Mouse (Mus musculus): Measurements from ENCODE around the gene Btbd2. TPM values are rescaled to one million over a fixed set of nuclear protein-coding genes. Genes with fewer than 3 reads are reported as not detected.
A peak's percentile ranks its signal among the peaks of the same experiment; 100 is the strongest.

Gene Btbd2
- polyA plus RNA-seq, 1 experiment, result not detected

GRCm38 (mm10) chr10:80693401-80694045 lies 36.7 kb upstream of the Btbd2 start:
- Histone ChIP-seq H3K4me3 (ENCODE audit: insufficient read depth, low read depth, low read length) (no peak overlapping the region), H3K27ac (ENCODE audit: insufficient read depth, low read depth, low read length) (no peak overlapping the region), H3K4me1 (ENCODE audit: control insufficient read depth, insufficient read depth, low read length) (peaks cover 12% of the 10 kb centered on the region; the same call in 1 of the 2 replicates)
- TF ChIP-seq CTCF (IDR thresholded peaks at IDR 0.05; ENCODE audit: insufficient read depth, low read depth, low read length), result no peak
- TF ChIP-seq POLR2A (IDR thresholded peaks at IDR 0.05; ENCODE audit: insufficient read depth, low read depth, low read length), result no peak
- 85% methylated on average over 12 of the region's 12 CpGs for WGBS

GRCm38 (mm10) chr10:80692249-80693165 lies 35.6 kb upstream of the Btbd2 start:
- Histone ChIP-seq H3K4me1 (ENCODE audit: control insufficient read depth, insufficient read depth, low read length) (peaks cover 12% of the 10 kb centered on the region; the same call in 1 of the 2 replicates), H3K4me3 (ENCODE audit: insufficient read depth, low read depth, low read length) (no peak overlapping the region), H3K27ac (ENCODE audit: insufficient read depth, low read depth, low read length) (no peak overlapping the region)
- WGBS, result 80% methylated on average over 14 of the region's 14 CpGs
- TF ChIP-seq CTCF (IDR thresholded peaks at IDR 0.05; ENCODE audit: insufficient read depth, low read depth, low read length), result no peak
- no peak for TF ChIP-seq POLR2A (IDR thresholded peaks at IDR 0.05; ENCODE audit: insufficient read depth, low read depth, low read length)

- H3K4me1 ChIP-seq (ENCODE audit: control insufficient read depth, insufficient read depth, low read length), result no peaks in the 10 kb centered on the region
- 19% methylated on average over 5 of the region's 5 CpGs for WGBS
- H3K27ac ChIP-seq (ENCODE audit: insufficient read depth, low read depth, low read length), result no peak overlapping the region
- H3K4me3 ChIP-seq (ENCODE audit: insufficient read depth, low read depth, low read length), result no peak overlapping the region
- TF ChIP-seq POLR2A (IDR thresholded peaks at IDR 0.05; ENCODE audit: insufficient read depth, low read depth, low read length) (no peak), CTCF (IDR thresholded peaks at IDR 0.05; ENCODE audit: insufficient read depth, low read depth, low read length) (no peak)
Observed at GRCm38 (mm10) chr10:80687850-80688249, 31.0 kb upstream of the Btbd2 start.

GRCm38 (mm10) chr10:80686617-80687016 lies 29.7 kb upstream of the Btbd2 start:
- Histone ChIP-seq H3K4me1 (ENCODE audit: control insufficient read depth, insufficient read depth, low read length) (no peaks in the 10 kb centered on the region), H3K27ac (ENCODE audit: insufficient read depth, low read depth, low read length) (no peak overlapping the region), H3K4me3 (ENCODE audit: insufficient read depth, low read depth, low read length) (no peak overlapping the region)
- WGBS, result 81% methylated on average over 3 of the region's 3 CpGs
- TF ChIP-seq CTCF (IDR thresholded peaks at IDR 0.05; ENCODE audit: insufficient read depth, low read depth, low read length) (no peak), POLR2A (IDR thresholded peaks at IDR 0.05; ENCODE audit: insufficient read depth, low read depth, low read length) (no peak)

GRCm38 (mm10) chr10:80684984-80685383 lies 28.1 kb upstream of the Btbd2 start:
- TF ChIP-seq CTCF (IDR thresholded peaks at IDR 0.05; ENCODE audit: insufficient read depth, low read depth, low read length), result no peak
- TF ChIP-seq POLR2A (IDR thresholded peaks at IDR 0.05; ENCODE audit: insufficient read depth, low read depth, low read length), result no peak
- no peak overlapping the region for H3K27ac ChIP-seq (ENCODE audit: insufficient read depth, low read depth, low read length)
- 94% methylated on average over 4 of the region's 4 CpGs for WGBS
- no peak overlapping the region for H3K4me3 ChIP-seq (ENCODE audit: insufficient read depth, low read depth, low read length)
- 0 out of 2 replicates have a peak, but pooled peaks cover under 1% of the 10 kb centered on the region for H3K4me1 ChIP-seq (ENCODE audit: control insufficient read depth, insufficient read depth, low read length)

GRCm38 (mm10) chr10:80684214-80684613 lies 27.3 kb upstream of the Btbd2 start:
- peaks cover 8% of the 10 kb centered on the region; the same call in 1 of the 2 replicates for H3K4me1 ChIP-seq (ENCODE audit: control insufficient read depth, insufficient read depth, low read length)
- WGBS, result 62% methylated on average over 6 of the region's 6 CpGs
- no peak overlapping the region for H3K27ac ChIP-seq (ENCODE audit: insufficient read depth, low read depth, low read length)
- no peak for TF ChIP-seq POLR2A (IDR thresholded peaks at IDR 0.05; ENCODE audit: insufficient read depth, low read depth, low read length)
- TF ChIP-seq CTCF (IDR thresholded peaks at IDR 0.05; ENCODE audit: insufficient read depth, low read depth, low read length), result peak; percentile 35; the same call in 1 of the 2 replicates
- no peak overlapping the region for H3K4me3 ChIP-seq (ENCODE audit: insufficient read depth, low read depth, low read length)

- TF ChIP-seq CTCF (IDR thresholded peaks at IDR 0.05; ENCODE audit: insufficient read depth, low read depth, low read length), result no peak
- TF ChIP-seq POLR2A (IDR thresholded peaks at IDR 0.05; ENCODE audit: insufficient read depth, low read depth, low read length), result no peak
Observed at GRCm38 (mm10) chr10:80683647-80684046, 26.8 kb upstream of the Btbd2 start.

GRCm38 (mm10) chr10:80682003-80682402 lies 25.1 kb upstream of the Btbd2 start:
- Histone ChIP-seq H3K4me3 (ENCODE audit: insufficient read depth, low read depth, low read length) (no peak overlapping the region), H3K27ac (ENCODE audit: insufficient read depth, low read depth, low read length) (no peak overlapping the region), H3K4me1 (ENCODE audit: control insufficient read depth, insufficient read depth, low read length) (peaks cover 23% of the 10 kb centered on the region)
- no peak for TF ChIP-seq POLR2A (IDR thresholded peaks at IDR 0.05; ENCODE audit: insufficient read depth, low read depth, low read length)
- TF ChIP-seq CTCF (IDR thresholded peaks at IDR 0.05; ENCODE audit: insufficient read depth, low read depth, low read length), result no peak
- 94% methylated on average over 6 of the region's 6 CpGs for WGBS

More at GRCm38 (mm10) chr10:80683647-80684046, 26.8 kb upstream of the Btbd2 start:
- Histone ChIP-seq H3K4me3 (ENCODE audit: insufficient read depth, low read depth, low read length) (no peak overlapping the region), H3K4me1 (ENCODE audit: control insufficient read depth, insufficient read depth, low read length) (peaks cover 12% of the 10 kb centered on the region), H3K27ac (ENCODE audit: insufficient read depth, low read depth, low read length) (no peak overlapping the region)
- 79% methylated on average over 1 of the region's 1 CpGs for WGBS

GRCm38 (mm10) chr10:80680260-80680696 lies 23.4 kb upstream of the Btbd2 start:
- Histone ChIP-seq H3K27ac (ENCODE audit: insufficient read depth, low read depth, low read length) (no peak overlapping the region), H3K4me3 (ENCODE audit: insufficient read depth, low read depth, low read length) (no peak overlapping the region), H3K4me1 (ENCODE audit: control insufficient read depth, insufficient read depth, low read length) (peaks cover 27% of the 10 kb centered on the region)
- TF ChIP-seq POLR2A (IDR thresholded peaks at IDR 0.05; ENCODE audit: insufficient read depth, low read depth, low read length) (no peak), CTCF (IDR thresholded peaks at IDR 0.05; ENCODE audit: insufficient read depth, low read depth, low read length) (no peak)
- 80% methylated on average over 2 of the region's 2 CpGs for WGBS

All from olfactory bulb, adult 2 months (tissue).